Mouse (Mus musculus): ENCODE results near the gene Tank.

The Tank gene

GRCm38 (mm10) chr2:61580555-61581080 is 2.2 kb downstream of the Tank start:
- no peak for DNase-seq

- no peak for DNase-seq
These were observed 4.4 kb downstream of the Tank start for GRCm38 (mm10) chr2:61582578-61583315.

GRCm38 (mm10) chr2:61585447-61585846 is 7.1 kb downstream of the Tank start:
- no peak for DNase-seq

GRCm38 (mm10) chr2:61586166-61586565 is 7.8 kb downstream of the Tank start:
- DNase-seq: no peak

- no peak for DNase-seq
These were observed 12.4 kb downstream of the Tank start for GRCm38 (mm10) chr2:61590751-61591150.

- DNase-seq: no peak
These were observed 13.7 kb downstream of the Tank start for GRCm38 (mm10) chr2:61592095-61592494.

- no peak for DNase-seq
These were observed 14.3 kb downstream of the Tank start for GRCm38 (mm10) chr2:61592699-61593029.

- DNase-seq: peak; percentile 98
These were observed 14.8 kb downstream of the Tank start for GRCm38 (mm10) chr2:61593030-61593811.

- no peak for DNase-seq
These were observed 15.5 kb downstream of the Tank start for GRCm38 (mm10) chr2:61593871-61594304.

GRCm38 (mm10) chr2:61599730-61600129 is 21.3 kb downstream of the Tank start:
- no peak for DNase-seq

GRCm38 (mm10) chr2:61603461-61603860 is 25.1 kb downstream of the Tank start:
- no peak for DNase-seq

- DNase-seq: no peak
These were observed 28.6 kb downstream of the Tank start for GRCm38 (mm10) chr2:61606942-61607341.

- no peak for DNase-seq
These were observed 45.6 kb downstream of the Tank start for GRCm38 (mm10) chr2:61623996-61624395.

- no peak for DNase-seq
These were observed 52.6 kb downstream of the Tank start for GRCm38 (mm10) chr2:61630864-61631555.

- no peak for DNase-seq
These were observed 56.7 kb downstream of the Tank start for GRCm38 (mm10) chr2:61635099-61635498.

GRCm38 (mm10) chr2:61638182-61638581 is 59.8 kb downstream of the Tank start:
- no peak for DNase-seq

- DNase-seq: peak; percentile 50 to 57
These were observed 64.3 kb downstream of the Tank start for GRCm38 (mm10) chr2:61642452-61643368.

- DNase-seq: no peak
These were observed 72.8 kb downstream of the Tank start for GRCm38 (mm10) chr2:61651206-61651605.

GRCm38 (mm10) chr2:61651640-61652039 is 73.3 kb downstream of the Tank start:
- DNase-seq: no peak

GRCm38 (mm10) chr2:61655046-61655381 is 76.6 kb downstream of the Tank start:
- no peak for DNase-seq

- DNase-seq: peak; percentile 50 to 55
These were observed 77.2 kb downstream of the Tank start for GRCm38 (mm10) chr2:61655382-61656281.

Measured in kidney, postnatal 4 days (tissue).